Mouse (Mus musculus): ENCODE measurements at regions not wholly inside any gene's neighbourhood (a gene's known extent, or its start where the extent isn't known, plus 50 kb on each side); places are given as distances from the start of the nearest gene placed in this dataset.

DNA sequence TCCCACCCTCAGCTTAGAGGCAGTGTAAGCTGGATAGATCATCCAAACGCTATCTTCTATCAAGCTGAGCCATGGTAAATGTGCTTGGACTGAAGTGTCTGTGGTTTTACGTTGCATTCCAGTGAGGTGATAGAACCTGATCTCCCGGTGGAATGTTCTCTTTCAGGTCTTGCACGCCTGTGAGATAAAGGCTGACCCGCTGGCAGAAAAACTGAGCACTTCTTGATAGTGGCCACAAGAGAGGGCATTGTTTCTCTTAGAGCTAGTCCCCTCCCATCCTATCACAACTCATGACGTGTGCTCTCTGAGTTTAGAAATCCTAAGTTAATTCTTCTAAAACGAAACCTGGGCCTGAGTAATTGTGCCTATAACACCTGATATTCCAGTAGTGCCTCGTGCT, 149.1 kb upstream of the Ccn2 start:
- peaks cover 8% of the 10 kb centered on the region for H3K9me3 ChIP-seq (ENCODE audit: low read length)
- H3K4me1 ChIP-seq (replicated peaks; ENCODE audit: low read depth, low read length): no peaks in the 10 kb centered on the region
- H3K4me3 ChIP-seq (replicated peaks; ENCODE audit: low read length): no peak overlapping the region
- no peaks in the 10 kb centered on the region for H3K27me3 ChIP-seq (ENCODE audit: insufficient read depth, low read length)
- TF ChIP-seq CTCF (conservative IDR thresholded peaks at IDR 0.05; ENCODE audit: low read length) (no peak), POU5F1 (IDR thresholded peaks at IDR 0.05; ENCODE audit: borderline replicate concordance, low read length) (no peak), NANOG (IDR thresholded peaks at IDR 0.05; ENCODE audit: borderline replicate concordance, low read length) (no peak)
- H3K36me3 ChIP-seq (ENCODE audit: insufficient read depth, low read length): no peaks in the 10 kb centered on the region

DNA sequence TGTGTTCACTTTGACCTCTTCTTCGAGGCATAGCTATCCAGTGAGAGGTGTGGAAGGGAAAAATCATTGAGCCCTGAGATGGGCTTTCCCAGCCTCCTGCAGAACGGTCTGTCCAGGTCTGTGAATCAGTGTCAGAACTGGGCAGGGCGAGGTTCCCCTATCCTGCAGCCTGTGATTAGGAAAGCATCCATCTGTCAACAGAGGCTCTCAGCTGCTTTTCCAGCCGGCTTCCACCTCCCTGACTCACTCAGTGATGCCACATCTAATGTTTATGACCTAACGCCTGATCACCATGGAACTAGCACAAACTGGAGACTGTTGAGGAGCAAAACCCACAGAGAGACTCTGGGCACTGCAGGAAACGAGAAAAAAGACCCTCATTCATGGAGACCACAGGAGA, 148.1 kb upstream of the Ccn2 start:
- Histone ChIP-seq H3K27me3 (ENCODE audit: insufficient read depth, low read length) (no peaks in the 10 kb centered on the region), H3K4me1 (replicated peaks; ENCODE audit: low read depth, low read length) (no peaks in the 10 kb centered on the region), H3K9me3 (ENCODE audit: low read length) (peaks cover 8% of the 10 kb centered on the region), H3K4me3 (replicated peaks; ENCODE audit: low read length) (no peak overlapping the region), H3K36me3 (ENCODE audit: insufficient read depth, low read length) (no peaks in the 10 kb centered on the region)
- TF ChIP-seq CTCF (conservative IDR thresholded peaks at IDR 0.05; ENCODE audit: low read length) (no peak), POU5F1 (IDR thresholded peaks at IDR 0.05; ENCODE audit: borderline replicate concordance, low read length) (no peak), NANOG (IDR thresholded peaks at IDR 0.05; ENCODE audit: borderline replicate concordance, low read length) (no peak)

DNA sequence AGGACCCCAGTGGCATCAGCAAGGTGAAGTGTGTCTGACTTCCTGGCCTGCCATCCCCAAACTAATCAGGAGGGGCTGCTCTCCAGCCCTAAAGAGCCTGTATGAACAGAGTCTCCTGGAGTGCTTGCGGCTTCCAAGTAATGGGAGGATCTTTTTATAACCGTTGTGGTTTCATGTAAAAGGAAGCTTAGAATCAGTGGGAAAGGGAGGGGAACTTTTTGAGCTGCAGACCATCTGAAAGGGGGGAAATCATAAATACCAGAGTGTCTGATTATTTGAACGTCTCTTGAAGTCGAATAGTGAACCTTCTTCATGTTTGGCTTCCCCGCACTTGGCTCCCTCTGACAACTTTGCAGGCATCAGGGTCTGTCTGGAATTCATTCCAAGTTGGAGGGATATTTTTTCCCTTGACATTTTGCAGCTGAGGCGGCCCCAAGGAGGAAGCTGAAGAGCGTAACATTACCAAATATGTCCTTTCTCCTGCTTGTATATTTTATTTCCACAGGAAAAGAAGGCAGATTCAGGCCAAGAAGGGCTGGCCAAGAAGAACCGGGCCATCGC, 147.2 kb upstream of the Ccn2 start:
- H3K27me3 ChIP-seq (ENCODE audit: insufficient read depth, low read length): no peaks in the 10 kb centered on the region
- no peak for TF ChIP-seq NANOG (IDR thresholded peaks at IDR 0.05; ENCODE audit: borderline replicate concordance, low read length)

DNA sequence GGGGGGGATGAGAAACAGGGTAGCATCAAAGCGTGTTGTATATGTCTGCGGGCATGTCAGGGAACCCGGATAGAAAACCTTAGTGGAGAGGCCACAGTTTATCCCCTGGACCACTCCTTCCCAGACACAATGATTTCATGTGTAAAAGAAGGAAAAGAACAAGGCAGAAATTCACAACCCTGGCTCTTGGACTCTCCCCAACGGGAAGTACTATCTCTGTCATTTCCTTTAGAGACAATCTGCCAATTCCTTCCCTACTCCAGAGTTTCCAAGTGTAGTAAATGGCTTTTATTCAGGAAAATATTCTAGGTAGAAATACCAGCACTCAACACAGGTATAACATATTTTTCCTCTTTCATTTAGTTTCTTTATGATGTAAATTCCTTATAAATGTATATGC, 141.7 kb upstream of the Ccn2 start:
- Histone ChIP-seq H3K36me3 (ENCODE audit: insufficient read depth, low read length) (no peaks in the 10 kb centered on the region), H3K4me3 (replicated peaks; ENCODE audit: low read length) (no peak overlapping the region), H3K4me1 (replicated peaks; ENCODE audit: low read depth, low read length) (no peaks in the 10 kb centered on the region), H3K9me3 (ENCODE audit: low read length) (peaks cover 8% of the 10 kb centered on the region), H3K27me3 (ENCODE audit: insufficient read depth, low read length) (no peaks in the 10 kb centered on the region)
- no peak for TF ChIP-seq NANOG (IDR thresholded peaks at IDR 0.05; ENCODE audit: borderline replicate concordance, low read length)
- no peak for TF ChIP-seq CTCF (conservative IDR thresholded peaks at IDR 0.05; ENCODE audit: low read length)
- no peak for TF ChIP-seq POU5F1 (IDR thresholded peaks at IDR 0.05; ENCODE audit: borderline replicate concordance, low read length)

More for the DNA sequence above, 147.2 kb upstream of the Ccn2 start:
- Histone ChIP-seq H3K36me3 (ENCODE audit: insufficient read depth, low read length) (no peaks in the 10 kb centered on the region), H3K4me1 (replicated peaks; ENCODE audit: low read depth, low read length) (no peaks in the 10 kb centered on the region), H3K9me3 (ENCODE audit: low read length) (peaks cover 8% of the 10 kb centered on the region), H3K4me3 (replicated peaks; ENCODE audit: low read length) (no peak overlapping the region)

DNA sequence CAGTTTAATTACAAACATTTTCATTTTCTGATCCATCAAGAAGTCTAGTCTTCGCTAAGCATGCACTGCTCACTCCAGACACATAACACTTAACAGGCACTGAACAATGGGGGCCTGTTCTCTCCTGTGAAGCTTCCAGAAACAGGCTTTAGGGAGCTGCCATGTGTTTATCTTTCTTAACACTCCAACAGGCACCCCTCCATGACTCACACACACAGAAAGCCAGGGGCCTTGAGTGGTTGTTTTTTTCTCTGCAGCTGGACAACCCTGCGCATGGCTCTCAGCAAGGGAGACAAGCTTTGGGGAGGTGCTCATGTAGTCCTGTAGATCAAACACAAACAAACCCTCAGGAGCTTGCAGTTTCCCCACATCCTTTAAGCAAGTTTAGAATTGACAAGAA, 136.6 kb upstream of the Ccn2 start:
- no peak for TF ChIP-seq POU5F1 (IDR thresholded peaks at IDR 0.05; ENCODE audit: borderline replicate concordance, low read length)

DNA sequence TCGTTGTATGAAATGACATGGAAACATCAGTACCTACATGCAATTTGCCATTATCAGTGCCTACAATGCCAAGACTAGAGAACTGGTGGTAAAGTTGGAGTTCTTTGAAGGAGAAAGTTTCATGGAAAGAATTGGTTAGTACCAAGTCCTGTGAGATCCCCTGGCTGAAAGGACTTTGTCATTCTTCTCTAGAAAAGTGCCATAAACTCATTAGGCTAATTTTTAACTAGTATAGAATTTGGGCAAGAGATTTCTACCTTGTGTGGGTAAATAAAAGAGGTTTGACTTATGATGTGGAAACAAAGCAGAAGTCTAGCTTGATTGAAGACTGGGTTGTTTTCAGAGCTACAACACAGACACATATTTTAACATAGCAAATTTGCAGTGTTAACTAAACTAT, 131.4 kb upstream of the Ccn2 start:
- H3K27me3 ChIP-seq (ENCODE audit: insufficient read depth, low read length): no peaks in the 10 kb centered on the region; the same call in 1 of the 2 replicates
- TF ChIP-seq NANOG (IDR thresholded peaks at IDR 0.05; ENCODE audit: borderline replicate concordance, low read length) (no peak), CTCF (conservative IDR thresholded peaks at IDR 0.05; ENCODE audit: low read length) (no peak), POU5F1 (IDR thresholded peaks at IDR 0.05; ENCODE audit: borderline replicate concordance, low read length) (no peak)

More for the DNA sequence above, 136.6 kb upstream of the Ccn2 start:
- Histone ChIP-seq H3K9me3 (ENCODE audit: low read length) (no peaks in the 10 kb centered on the region), H3K27me3 (ENCODE audit: insufficient read depth, low read length) (no peaks in the 10 kb centered on the region; the same call in 1 of the 2 replicates), H3K4me3 (replicated peaks; ENCODE audit: low read length) (no peak overlapping the region), H3K36me3 (ENCODE audit: insufficient read depth, low read length) (no peaks in the 10 kb centered on the region), H3K4me1 (replicated peaks; ENCODE audit: low read depth, low read length) (no peaks in the 10 kb centered on the region)

DNA sequence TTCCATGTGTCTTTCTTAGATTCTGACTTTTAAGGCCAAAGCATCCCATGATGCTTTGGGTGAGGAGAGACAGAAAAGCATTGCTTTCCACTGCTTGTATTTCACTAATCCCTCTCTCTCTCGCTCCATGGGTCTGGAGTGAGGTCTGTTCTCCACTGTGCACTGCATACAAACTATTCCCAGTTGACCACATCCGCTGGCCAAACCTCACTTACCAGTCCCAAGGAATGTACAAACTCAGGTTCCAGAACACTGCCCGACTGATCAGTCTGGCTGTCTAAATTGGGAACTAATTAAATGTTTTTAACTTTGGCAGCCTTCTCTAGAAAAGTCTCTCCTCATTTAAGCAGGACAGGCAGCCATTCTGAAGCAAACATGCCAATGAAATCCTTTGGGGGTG, 130.9 kb upstream of the Ccn2 start:
- no peaks in the 10 kb centered on the region for H3K36me3 ChIP-seq (ENCODE audit: insufficient read depth, low read length)
- no peaks in the 10 kb centered on the region for H3K9me3 ChIP-seq (ENCODE audit: low read length)
- TF ChIP-seq CTCF (conservative IDR thresholded peaks at IDR 0.05; ENCODE audit: low read length) (no peak), NANOG (IDR thresholded peaks at IDR 0.05; ENCODE audit: borderline replicate concordance, low read length) (no peak), POU5F1 (IDR thresholded peaks at IDR 0.05; ENCODE audit: borderline replicate concordance, low read length) (no peak)
- no peaks in the 10 kb centered on the region for H3K4me1 ChIP-seq (replicated peaks; ENCODE audit: low read depth, low read length)
- H3K27me3 ChIP-seq (ENCODE audit: insufficient read depth, low read length): no peaks in the 10 kb centered on the region; the same call in 1 of the 2 replicates
- H3K4me3 ChIP-seq (replicated peaks; ENCODE audit: low read length): no peak overlapping the region

More for the DNA sequence above, 131.4 kb upstream of the Ccn2 start:
- Histone ChIP-seq H3K4me1 (replicated peaks; ENCODE audit: low read depth, low read length) (no peaks in the 10 kb centered on the region), H3K36me3 (ENCODE audit: insufficient read depth, low read length) (no peaks in the 10 kb centered on the region), H3K9me3 (ENCODE audit: low read length) (no peaks in the 10 kb centered on the region), H3K4me3 (replicated peaks; ENCODE audit: low read length) (no peak overlapping the region)

DNA sequence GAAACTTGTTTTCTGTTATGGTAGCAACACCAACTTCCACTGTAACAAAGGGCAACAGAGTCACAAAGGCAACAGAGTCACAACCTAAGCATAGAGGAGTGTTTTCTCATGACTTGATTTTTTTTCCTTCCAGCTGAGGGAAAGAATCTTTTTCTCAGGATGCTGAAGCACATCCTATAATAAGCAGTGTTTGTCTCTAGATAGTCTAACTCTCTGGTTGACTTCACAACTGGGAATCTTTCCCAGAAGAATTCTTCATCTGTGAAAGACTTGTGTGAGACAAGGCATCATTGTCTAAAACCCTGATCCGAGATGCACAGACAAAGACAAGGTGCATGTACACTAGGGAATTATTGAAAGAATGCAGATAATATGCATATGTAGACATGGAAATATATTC, 125.5 kb upstream of the Ccn2 start:
- H3K36me3 ChIP-seq (ENCODE audit: insufficient read depth, low read length): no peaks in the 10 kb centered on the region
- no peak overlapping the region for H3K4me3 ChIP-seq (replicated peaks; ENCODE audit: low read length)
- no peaks in the 10 kb centered on the region for H3K4me1 ChIP-seq (replicated peaks; ENCODE audit: low read depth, low read length)
- no peak for TF ChIP-seq CTCF (conservative IDR thresholded peaks at IDR 0.05; ENCODE audit: low read length)
- TF ChIP-seq NANOG (IDR thresholded peaks at IDR 0.05; ENCODE audit: borderline replicate concordance, low read length): no peak
- TF ChIP-seq POU5F1 (IDR thresholded peaks at IDR 0.05; ENCODE audit: borderline replicate concordance, low read length): no peak
- no peaks in the 10 kb centered on the region for H3K27me3 ChIP-seq (ENCODE audit: insufficient read depth, low read length)
- H3K9me3 ChIP-seq (ENCODE audit: low read length): no peaks in the 10 kb centered on the region

DNA sequence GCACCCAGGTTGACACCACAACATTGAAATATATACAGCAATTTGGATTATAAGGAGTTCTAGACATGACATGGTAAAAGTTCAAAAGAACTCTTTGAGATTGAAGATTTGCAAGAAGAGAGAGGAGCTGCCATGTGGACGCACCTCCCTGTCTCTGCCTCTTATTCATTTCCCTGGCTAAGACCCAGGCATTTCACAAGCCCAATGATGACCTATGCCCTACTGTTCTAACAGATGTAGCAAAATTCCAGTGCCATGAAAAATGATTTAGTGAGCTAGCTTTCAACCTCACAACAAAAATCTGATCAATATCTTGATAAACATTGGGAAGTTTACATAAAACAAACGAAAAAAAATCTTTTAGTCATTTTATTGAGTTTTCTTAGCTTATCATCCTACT, 123.7 kb upstream of the Ccn2 start:
- no peak overlapping the region for H3K4me3 ChIP-seq (replicated peaks; ENCODE audit: low read length)
- TF ChIP-seq CTCF (conservative IDR thresholded peaks at IDR 0.05; ENCODE audit: low read length): no peak
- no peak for TF ChIP-seq NANOG (IDR thresholded peaks at IDR 0.05; ENCODE audit: borderline replicate concordance, low read length)
- no peak for TF ChIP-seq POU5F1 (IDR thresholded peaks at IDR 0.05; ENCODE audit: borderline replicate concordance, low read length)

More for the DNA sequence above, 123.7 kb upstream of the Ccn2 start:
- Histone ChIP-seq H3K36me3 (ENCODE audit: insufficient read depth, low read length) (no peaks in the 10 kb centered on the region), H3K4me1 (replicated peaks; ENCODE audit: low read depth, low read length) (no peaks in the 10 kb centered on the region), H3K27me3 (ENCODE audit: insufficient read depth, low read length) (no peaks in the 10 kb centered on the region), H3K9me3 (ENCODE audit: low read length) (no peaks in the 10 kb centered on the region)

All from E14TG2a.4 (cell line).